Mouse (Mus musculus) liver, embryonic 12.5 days (tissue): ENCODE data around the gene Pde4d. TPM values are rescaled to one million over a fixed set of nuclear protein-coding genes. Genes with fewer than 3 reads are reported as not detected.

Experiments used
- ATAC-seq: fragments of 200-750 bp; cut with Nextera tagmentation; 2 replicates; pipeline ENCODE4 v1.8.0; 2017; ENCODE audit warnings: moderate number of reproducible peaks, mild to moderate bottlenecking, moderate library complexity
- H3K27ac ChIP-seq: fragments of 300-500 bp; sonication (generic); 2 replicates; pipeline ENCODE4 v1.5.1; 2016; ENCODE audit warnings: mild to moderate bottlenecking
- H3K27me3 ChIP-seq: fragments of 300-500 bp; sonication (generic); replicated peaks from 2 replicates; pipeline ENCODE4 v1.6.1; 2016; ENCODE audit warnings: mild to moderate bottlenecking, moderate library complexity
- H3K36me3 ChIP-seq: fragments of 300-500 bp; sonication (generic); 2 replicates; pipeline ENCODE4 v1.6.1; 2016; ENCODE audit warnings: mild to moderate bottlenecking, moderate library complexity
- H3K4me1 ChIP-seq: fragments of 300-500 bp; sonication (generic); 2 replicates; pipeline ENCODE4 v1.6.1; 2016
- H3K4me2 ChIP-seq: fragments of 300-500 bp; sonication (generic); 2 replicates; pipeline ENCODE4 v1.6.1; 2016; ENCODE audit warnings: mild to moderate bottlenecking, moderate library complexity
- H3K4me3 ChIP-seq: fragments of 300-500 bp; sonication (generic); 2 replicates; pipeline ENCODE4 v1.5.1; 2016; ENCODE audit warnings: mild to moderate bottlenecking, moderate library complexity
- H3K9ac ChIP-seq: fragments of 300-500 bp; sonication (generic); 2 replicates; pipeline ENCODE4 v1.6.1; 2016; ENCODE audit warnings: mild to moderate bottlenecking, moderate library complexity
- H3K9me3 ChIP-seq: fragments of 300-500 bp; sonication (generic); replicated peaks from 2 replicates; pipeline ENCODE4 v1.6.1; 2016; ENCODE audit warnings: mild to moderate bottlenecking, moderate library complexity
- WGBS: fragments of 180-500 bp; shearing (Covaris S2); methylation state at CpG from one replicate; pipeline ENCODE4 v1.1.7; 2016; ENCODE audit not compliant: insufficient replicate concordance; 5-methylcytosine and 5-hydroxymethylcytosine counted together
- polyA plus RNA-seq: library from polyadenylated mRNA; unstranded; fragments of >200 nt; fragmentation: Nextera tagmentation; extraction: Ambion mirVana; gene quantifications from 2 replicates; pipeline ENCODE4 v1.2.1, GENCODE M21; 2016

The Pde4d gene
- polyA plus RNA-seq, 1 experiment from 2014 or later = 19.4 TPM

DNA sequence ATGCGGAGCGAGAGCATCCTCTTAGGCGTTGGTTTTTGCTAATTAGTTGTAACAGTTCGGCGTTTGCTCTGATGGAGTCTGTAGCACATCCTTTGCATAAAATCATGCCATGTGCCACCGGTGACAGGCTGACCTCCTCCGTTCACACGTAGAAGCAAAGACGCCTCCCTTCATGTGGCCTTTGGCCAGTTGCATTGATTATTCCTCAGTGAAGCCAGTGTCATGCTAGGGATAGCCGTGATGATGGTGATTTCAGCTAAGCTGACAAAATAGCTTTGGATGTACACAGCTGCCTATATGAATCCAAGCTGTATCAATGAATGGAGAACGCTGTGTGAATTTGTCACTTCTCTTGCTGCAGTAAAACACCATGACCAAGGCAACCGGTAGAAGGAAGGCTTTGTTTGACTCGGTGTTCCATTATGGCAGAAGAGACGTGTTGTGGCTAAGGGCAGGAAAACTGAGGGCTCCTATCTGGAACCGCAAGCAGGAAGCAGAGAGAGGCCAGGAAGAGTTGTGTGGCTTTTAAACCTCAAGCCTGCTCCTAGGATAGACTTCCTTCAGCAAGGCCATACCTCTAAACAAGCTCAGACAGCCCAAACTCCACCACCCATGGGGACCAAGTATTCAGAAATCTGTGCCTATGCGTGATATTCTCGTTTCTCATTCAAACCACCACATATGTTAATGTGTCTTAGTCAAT, 1471.7 kb downstream of the Pde4d start:
- WGBS = 53% methylated on average over 17 of the region's 17 CpGs
- no peak overlapping the region for H3K4me2 ChIP-seq
- H3K9ac ChIP-seq = no peak overlapping the region
- H3K4me1 ChIP-seq = peaks cover 22% of the 10 kb centered on the region
- no peak for ATAC-seq
- no peak overlapping the region for H3K4me3 ChIP-seq
- H3K9me3 ChIP-seq = no peaks in the 10 kb centered on the region
- no peaks in the 10 kb centered on the region for H3K36me3 ChIP-seq
- no peak overlapping the region for H3K27ac ChIP-seq
- H3K27me3 ChIP-seq = no peaks in the 10 kb centered on the region

DNA sequence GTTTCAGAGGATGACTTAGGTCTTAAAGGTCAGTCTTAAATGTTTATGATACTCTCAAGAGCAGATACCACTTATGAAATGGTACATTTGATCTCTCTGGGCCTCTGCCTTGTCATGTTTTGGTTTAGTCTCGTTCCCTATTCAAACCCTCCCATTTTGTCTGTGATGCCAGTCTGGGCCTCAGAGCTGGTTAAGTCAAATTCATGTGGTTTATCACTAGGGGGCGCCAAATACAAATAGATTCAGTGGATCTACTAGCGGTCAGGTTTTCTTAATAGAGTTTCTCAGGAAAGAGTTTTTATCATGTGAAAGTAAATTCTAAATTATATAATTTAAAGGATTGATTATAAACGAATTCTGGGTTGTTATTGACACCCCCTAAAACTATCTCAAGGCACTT, 1472.5 kb downstream of the Pde4d start:
- ATAC-seq = no peak
- no peaks in the 10 kb centered on the region for H3K9me3 ChIP-seq
- H3K4me1 ChIP-seq = peaks cover 25% of the 10 kb centered on the region
- H3K27ac ChIP-seq = no peak overlapping the region
- WGBS = 2% methylated on average over 4 of the region's 4 CpGs
- H3K9ac ChIP-seq = no peak overlapping the region
- H3K27me3 ChIP-seq = no peaks in the 10 kb centered on the region
- no peak overlapping the region for H3K4me2 ChIP-seq
- no peaks in the 10 kb centered on the region for H3K36me3 ChIP-seq
- no peak overlapping the region for H3K4me3 ChIP-seq

DNA sequence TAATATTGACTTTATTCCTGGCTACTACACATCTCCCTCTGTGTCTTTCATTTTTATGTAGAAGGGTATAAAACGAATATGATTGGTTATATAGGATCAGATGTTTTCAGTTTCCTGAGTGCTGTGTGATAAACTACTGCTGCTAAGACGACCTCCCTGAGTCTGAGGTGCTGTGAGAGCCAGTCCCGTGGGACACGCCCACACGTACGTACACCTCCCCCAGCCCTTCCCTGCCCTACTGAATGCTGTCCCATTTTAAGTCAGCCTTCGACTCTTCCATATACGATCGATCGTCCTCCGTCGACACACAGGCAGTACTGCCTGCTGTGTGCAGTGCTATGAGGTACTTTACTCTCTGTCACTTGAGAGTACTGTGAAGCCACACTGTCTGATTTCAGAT, 1473.0 kb downstream of the Pde4d start:
- no peak overlapping the region for H3K4me2 ChIP-seq
- H3K27ac ChIP-seq = no peak overlapping the region
- ATAC-seq = no peak
- no peaks in the 10 kb centered on the region for H3K27me3 ChIP-seq
- H3K36me3 ChIP-seq = no peaks in the 10 kb centered on the region
- no peaks in the 10 kb centered on the region for H3K9me3 ChIP-seq
- H3K9ac ChIP-seq = no peak overlapping the region
- WGBS = 66% methylated on average over 12 of the region's 12 CpGs
- H3K4me3 ChIP-seq = no peak overlapping the region
- H3K4me1 ChIP-seq = peaks cover 25% of the 10 kb centered on the region

DNA sequence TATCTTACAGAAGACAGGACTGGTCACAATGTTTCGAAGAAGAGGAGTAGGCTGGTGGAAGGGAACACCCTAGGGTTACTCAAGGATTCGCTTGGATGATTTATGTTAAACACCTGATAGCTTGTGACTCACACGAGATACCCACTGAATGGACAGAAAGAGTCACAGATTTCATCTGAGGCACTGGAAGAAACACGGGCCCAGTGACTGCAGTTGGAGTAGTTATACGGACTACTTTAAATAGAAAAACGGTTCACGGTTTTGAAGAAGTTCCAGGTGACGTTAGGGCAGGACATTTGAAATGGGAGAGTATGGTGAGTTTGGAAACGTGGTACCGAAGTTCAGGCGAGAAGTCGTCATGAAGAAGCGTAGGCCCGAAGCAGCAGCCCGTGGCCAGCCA, 1475.0 kb downstream of the Pde4d start:
- H3K4me1 ChIP-seq = peaks cover 25% of the 10 kb centered on the region

DNA sequence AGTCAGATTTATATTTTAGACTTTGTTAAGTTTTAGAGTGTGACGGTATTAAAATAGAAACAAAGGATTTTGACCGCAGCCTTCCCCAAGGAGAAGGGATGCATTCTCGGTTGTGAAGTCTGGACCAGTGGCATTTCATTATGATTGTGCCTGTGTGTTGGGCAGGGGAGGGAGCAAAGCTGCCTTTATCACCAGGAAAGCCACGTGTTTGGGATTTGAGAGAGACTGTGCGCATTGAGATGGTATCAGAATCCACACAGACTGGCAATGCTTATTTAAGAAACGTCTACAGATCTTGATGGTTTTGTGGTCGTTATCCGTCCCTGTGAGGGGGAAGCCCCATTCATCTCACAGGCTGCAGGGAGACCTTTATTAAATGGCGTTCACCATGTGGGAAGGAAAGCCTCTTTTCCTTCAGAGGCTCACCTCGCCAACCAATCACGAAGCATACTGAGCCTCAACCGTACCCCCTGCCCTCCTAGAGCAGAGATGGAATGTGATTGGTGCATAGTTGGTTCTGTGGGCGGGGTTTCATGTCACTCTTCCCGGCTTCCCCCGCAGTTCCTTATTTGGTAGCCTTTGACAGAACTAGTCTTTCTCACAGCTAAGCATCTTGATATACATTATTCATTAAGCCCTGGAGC, 1476.7 kb downstream of the Pde4d start:
- Histone ChIP-seq H3K4me3 (no peak overlapping the region), H3K27ac (no peak overlapping the region), H3K4me2 (peak overlapping the region; percentile 42), H3K27me3 (no peaks in the 10 kb centered on the region), H3K9ac (no peak overlapping the region), H3K4me1 (peaks cover 20% of the 10 kb centered on the region), H3K36me3 (no peaks in the 10 kb centered on the region), H3K9me3 (no peaks in the 10 kb centered on the region)
- 22% methylated on average over 15 of the region's 15 CpGs for WGBS
- ATAC-seq = peak; percentile 67

More for the DNA sequence above, 1475.0 kb downstream of the Pde4d start:
- Histone ChIP-seq H3K27ac (no peak overlapping the region), H3K4me3 (no peak overlapping the region), H3K27me3 (no peaks in the 10 kb centered on the region), H3K4me2 (no peak overlapping the region), H3K36me3 (no peaks in the 10 kb centered on the region), H3K9ac (no peak overlapping the region), H3K9me3 (no peaks in the 10 kb centered on the region)
- no peak for ATAC-seq
- WGBS = 85% methylated on average over 15 of the region's 15 CpGs

DNA sequence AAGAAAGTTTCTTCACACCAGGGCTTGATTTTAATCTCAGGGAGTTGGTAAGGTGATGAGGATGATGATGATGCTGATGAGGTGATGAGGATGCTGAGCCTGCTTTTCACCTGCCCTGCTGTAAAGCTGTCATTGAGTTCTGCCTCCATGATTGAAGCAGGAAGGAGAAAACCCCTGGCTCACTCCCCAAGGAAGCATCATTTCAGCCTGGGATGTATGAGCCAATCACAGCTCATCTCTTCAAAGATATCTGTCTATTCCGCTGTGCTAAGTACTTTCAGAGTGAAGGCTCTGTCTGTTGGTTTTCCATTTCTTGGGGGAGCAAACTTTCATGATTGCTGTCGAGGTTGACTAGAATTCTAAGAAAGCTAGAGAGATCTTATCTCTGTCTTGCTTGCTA, 1478.0 kb downstream of the Pde4d start:
- H3K4me1 ChIP-seq = peaks cover 11% of the 10 kb centered on the region
- H3K36me3 ChIP-seq = 0 out of 2 replicates have a peak, but pooled peaks cover 2% of the 10 kb centered on the region
- ATAC-seq = no peak
- H3K4me2 ChIP-seq = no peak overlapping the region
- H3K9me3 ChIP-seq = no peaks in the 10 kb centered on the region
- H3K4me3 ChIP-seq = no peak overlapping the region
- no peaks in the 10 kb centered on the region for H3K27me3 ChIP-seq
- H3K9ac ChIP-seq = no peak overlapping the region
- H3K27ac ChIP-seq = no peak overlapping the region
- WGBS = 65% methylated on average over 2 of the region's 2 CpGs

DNA sequence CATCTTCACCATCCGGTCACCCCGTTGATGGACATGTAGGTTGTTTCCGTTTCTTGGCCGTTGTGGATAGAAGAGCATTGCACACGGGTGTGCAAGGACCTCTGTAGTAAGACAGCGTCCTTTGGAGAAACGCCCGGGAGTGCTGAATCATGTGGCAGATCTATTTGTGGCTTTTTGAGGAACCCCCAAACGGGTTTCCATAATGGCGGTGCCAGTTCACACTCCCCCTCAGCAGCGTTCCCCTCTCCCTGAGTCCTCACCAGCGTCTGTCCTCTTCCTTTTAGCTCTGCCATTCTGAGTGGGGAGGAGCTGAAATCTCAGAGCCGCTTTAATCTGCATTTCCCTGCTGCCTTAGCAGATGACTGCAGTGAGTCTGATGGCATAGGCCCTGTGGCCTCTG, 1482.9 kb downstream of the Pde4d start:
- Histone ChIP-seq H3K4me2 (no peak overlapping the region), H3K27me3 (no peaks in the 10 kb centered on the region), H3K9me3 (no peaks in the 10 kb centered on the region), H3K27ac (no peak overlapping the region), H3K36me3 (peaks cover 29% of the 10 kb centered on the region), H3K4me3 (no peak overlapping the region), H3K9ac (no peak overlapping the region), H3K4me1 (no peaks in the 10 kb centered on the region)
- no peak for ATAC-seq
- WGBS = 77% methylated on average over 13 of the region's 13 CpGs

DNA sequence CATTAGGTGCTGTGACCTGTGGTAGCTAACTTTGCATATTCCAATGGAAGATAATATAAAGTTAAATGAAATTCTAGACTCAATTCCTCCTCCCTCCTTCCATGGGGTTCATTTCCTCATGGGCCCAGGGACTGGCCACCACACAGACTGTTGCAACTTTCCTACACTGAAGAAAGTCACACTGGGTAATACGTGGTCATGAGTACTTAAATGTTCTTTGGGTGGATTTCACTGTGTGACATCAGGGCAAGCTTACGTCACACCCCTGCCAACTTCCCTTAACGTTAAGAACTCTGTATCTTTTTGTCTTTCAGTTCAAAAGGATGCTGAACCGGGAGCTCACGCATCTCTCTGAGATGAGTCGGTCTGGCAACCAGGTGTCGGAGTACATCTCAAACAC, 1483.8 kb downstream of the Pde4d start:
- Histone ChIP-seq H3K4me2 (no peak overlapping the region), H3K9ac (no peak overlapping the region), H3K4me3 (no peak overlapping the region), H3K4me1 (no peaks in the 10 kb centered on the region), H3K9me3 (no peaks in the 10 kb centered on the region), H3K36me3 (peaks cover 36% of the 10 kb centered on the region), H3K27ac (no peak overlapping the region), H3K27me3 (no peaks in the 10 kb centered on the region)
- ATAC-seq = no peak
- WGBS = 82% methylated on average over 7 of the region's 7 CpGs

DNA sequence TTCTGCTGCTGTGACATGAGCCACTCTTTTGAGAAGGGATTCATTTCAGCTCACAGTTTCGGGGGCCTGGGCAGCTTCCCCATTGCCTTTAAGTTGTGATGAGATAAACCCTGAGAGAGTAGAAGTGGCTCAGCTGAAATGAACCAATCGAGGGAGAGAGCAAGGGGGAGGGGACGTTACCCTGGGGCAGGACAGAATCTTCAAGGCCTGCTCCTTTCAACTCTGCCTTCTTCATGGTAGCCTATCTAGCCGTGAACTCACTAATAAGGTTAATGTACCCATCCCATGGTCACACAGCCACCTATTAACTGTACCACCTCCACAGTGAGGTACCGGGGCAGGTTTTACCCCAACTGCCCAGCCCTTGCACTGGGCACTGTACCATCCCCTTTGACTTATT, 1487.1 kb downstream of the Pde4d start:
- Histone ChIP-seq H3K27me3 (no peaks in the 10 kb centered on the region), H3K9ac (no peak overlapping the region), H3K4me2 (no peak overlapping the region), H3K9me3 (no peaks in the 10 kb centered on the region), H3K4me1 (no peaks in the 10 kb centered on the region), H3K36me3 (peaks cover 63% of the 10 kb centered on the region), H3K27ac (no peak overlapping the region), H3K4me3 (no peak overlapping the region)
- ATAC-seq = no peak
- 80% methylated on average over 5 of the region's 5 CpGs for WGBS

DNA sequence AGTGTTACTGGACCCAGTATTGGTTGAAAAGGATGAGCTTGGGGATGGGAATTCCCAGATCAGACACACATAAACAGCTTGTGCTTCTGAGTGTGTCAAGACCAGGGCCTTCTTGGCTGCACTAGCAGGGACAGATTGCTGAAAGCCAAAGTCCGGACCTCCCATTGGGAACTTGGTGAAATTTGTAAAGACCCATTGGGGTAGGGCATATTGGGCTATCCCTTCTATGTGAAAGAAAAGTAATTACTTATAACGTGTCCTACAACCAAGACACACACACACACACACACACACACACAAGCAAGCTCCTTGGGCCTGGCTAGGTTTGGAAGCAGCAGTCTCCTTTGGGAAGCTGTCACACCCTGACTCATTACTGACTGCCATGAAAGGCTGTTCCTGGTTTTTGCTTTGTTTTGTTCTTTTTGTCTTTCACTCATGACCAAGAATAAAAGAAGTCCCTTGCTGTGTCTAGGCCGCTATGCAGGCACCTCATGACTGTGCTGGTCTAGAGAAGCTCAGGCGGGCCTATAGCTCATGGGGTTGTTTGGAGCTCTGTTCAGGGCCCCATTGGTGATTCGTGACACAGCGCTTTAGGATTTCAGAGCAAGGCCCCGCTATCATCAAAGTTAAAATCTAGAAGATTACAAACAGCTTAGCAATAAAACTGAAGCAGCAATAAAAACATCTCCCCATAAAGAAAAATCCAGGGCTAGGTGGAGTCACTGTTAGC, 1495.2 kb downstream of the Pde4d start:
- peaks cover 66% of the 10 kb centered on the region for H3K36me3 ChIP-seq
- WGBS = 81% methylated on average over 7 of the region's 7 CpGs
- no peak overlapping the region for H3K9ac ChIP-seq
- H3K4me2 ChIP-seq = no peak overlapping the region
- no peaks in the 10 kb centered on the region for H3K4me1 ChIP-seq
- no peaks in the 10 kb centered on the region for H3K9me3 ChIP-seq
- H3K27ac ChIP-seq = no peak overlapping the region
- H3K27me3 ChIP-seq = no peaks in the 10 kb centered on the region
- H3K4me3 ChIP-seq = no peak overlapping the region
- no peak for ATAC-seq

DNA sequence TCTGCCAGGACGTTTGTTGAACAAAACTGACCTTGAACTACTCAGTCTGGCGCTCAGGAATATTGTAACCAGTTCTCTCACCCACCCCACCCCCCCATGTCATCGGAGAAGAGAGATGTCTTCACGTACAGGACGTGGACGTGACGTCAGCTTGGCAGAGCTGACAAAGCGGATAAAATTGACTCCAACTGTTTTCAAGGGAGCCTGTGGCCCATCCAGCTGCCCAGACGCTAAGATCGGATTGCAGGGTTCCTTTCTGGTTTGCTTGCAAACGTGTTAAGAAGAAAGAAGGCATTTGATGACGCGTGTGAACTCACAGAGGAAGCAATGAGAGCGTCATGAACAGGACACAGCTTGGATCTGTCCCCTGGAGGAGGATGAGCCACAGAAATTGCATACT, 1501.7 kb downstream of the Pde4d start:
- no peak overlapping the region for H3K4me2 ChIP-seq
- H3K9ac ChIP-seq = no peak overlapping the region
- peaks cover 70% of the 10 kb centered on the region for H3K36me3 ChIP-seq
- 81% methylated on average over 14 of the region's 14 CpGs for WGBS
- H3K27ac ChIP-seq = no peak overlapping the region
- no peak for ATAC-seq
- no peak overlapping the region for H3K4me3 ChIP-seq
- no peaks in the 10 kb centered on the region for H3K27me3 ChIP-seq
- no peaks in the 10 kb centered on the region for H3K4me1 ChIP-seq
- no peaks in the 10 kb centered on the region for H3K9me3 ChIP-seq

DNA sequence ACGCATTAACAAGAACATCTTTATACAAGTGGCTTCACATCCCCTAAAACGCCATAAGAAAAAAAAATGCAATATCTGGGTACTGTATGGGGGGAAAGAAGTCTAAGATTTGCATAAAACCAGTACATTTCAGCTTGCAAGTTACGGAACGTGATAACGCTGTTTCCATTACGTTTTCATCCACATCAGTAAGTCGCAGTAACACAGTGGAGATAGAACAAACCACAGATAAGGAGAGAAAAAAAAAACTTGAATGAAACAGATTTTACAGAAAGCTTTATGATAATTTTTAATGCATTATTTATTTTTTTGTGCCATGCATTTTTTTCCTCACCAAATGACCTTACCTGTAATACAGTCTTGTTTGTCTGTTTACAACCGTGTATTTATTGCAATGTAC, 1504.4 kb downstream of the Pde4d start:
- Histone ChIP-seq H3K27ac (no peak overlapping the region), H3K4me3 (no peak overlapping the region), H3K4me2 (no peak overlapping the region), H3K9me3 (no peaks in the 10 kb centered on the region), H3K9ac (no peak overlapping the region), H3K36me3 (peaks cover 48% of the 10 kb centered on the region), H3K27me3 (no peaks in the 10 kb centered on the region), H3K4me1 (no peaks in the 10 kb centered on the region)
- 76% methylated on average over 8 of the region's 8 CpGs for WGBS
- no peak for ATAC-seq
